In genomic region chr2:32362817-32363340, GRCm38 (mm10) we compare ENCODE assay signal across 8 mouse cellular contexts. TPM values are rescaled to one million over a fixed set of nuclear protein-coding genes. Genes with fewer than 3 reads are reported as not detected.
DNase-seq lines count a peak whose midpoint lies in the region; ATAC-seq and TF ChIP-seq lines count a peak whose summit lies in the region.

No protein-coding gene starts in this region.

- peak; percentile 47 for TF ChIP-seq CTCF in cortical plate, adult 2 months (IDR thresholded peaks at IDR 0.05; ENCODE audit: extremely low read depth, insufficient read depth, low read length)

- TF ChIP-seq POLR2A in cortical plate, adult 2 months (IDR thresholded peaks at IDR 0.05; ENCODE audit: extremely low read depth, insufficient read depth, low read length), result peak; percentile 29; the same call in 1 of the 2 replicates

- H3K4me2 ChIP-seq in intestine, embryonic 14.5 days (ENCODE audit: low read length), result peak overlapping the region; percentile 69

- peaks cover 10% of the 10 kb centered on the region; the same call in 1 of the 2 replicates for H3K27me3 ChIP-seq in intestine, embryonic 14.5 days (replicated peaks; ENCODE audit: control insufficient read depth, insufficient read depth, low read length)
- H3K27me3 ChIP-seq in midbrain, embryonic 10.5 days (ENCODE audit: low read depth, poor library complexity, severe bottlenecking), result peaks cover 20% of the 10 kb centered on the region

- intact Hi-C loops in gastrocnemius, postnatal 14 days (cut with DNase I; ENCODE audit: low total_unique reads), result no loop called here
- intact Hi-C loops in left cerebral cortex, postnatal 36 days (cut with DNase I), result loop anchor here (5.0 kb wide), 1 partner anchor 34 kb away; the partner anchor contains the start of gene Ptges2

- H3K36me3 ChIP-seq in intestine, embryonic 14.5 days (ENCODE audit: control insufficient read depth, insufficient read depth, low read length), result peaks cover 34% of the 10 kb centered on the region
- peaks cover 39% of the 10 kb centered on the region for H3K36me3 ChIP-seq in midbrain, embryonic 10.5 days

- WGBS in intestine, embryonic 14.5 days, result under 1% methylated on average over 53 of the region's 53 CpGs
- under 1% methylated on average over 53 of the region's 53 CpGs for WGBS in midbrain, embryonic 10.5 days

- ATAC-seq in intestine, embryonic 14.5 days (replicated peaks; ENCODE audit: low FRiP score, low TSS enrichment, low read depth), result peak; percentile 76

- peak; percentile 91 for DNase-seq in adipocyte (ENCODE audit: low spot score)
- DNase-seq in gastrocnemius, postnatal 14 days, result peak; percentile 90
- peak; percentile 96 for DNase-seq in intestine, embryonic 14.5 days (ENCODE audit: low spot score)
- DNase-seq in left cerebral cortex, postnatal 36 days (ENCODE audit: low spot score in 2 of 2), result peak; percentile 92 to 95
- DNase-seq in midbrain, embryonic 10.5 days (ENCODE audit: low spot score), result peak; percentile 91
- peak; percentile 81 to 83 for DNase-seq in right cerebral cortex, postnatal 36 days (ENCODE audit: low spot score in 2 of 2)
- peak; percentile 87 to 89 for DNase-seq in urinary bladder, postnatal 4 days (ENCODE audit: low spot score in 2 of 2)

- no peaks in the 10 kb centered on the region for H3K9me3 ChIP-seq in intestine, embryonic 14.5 days (ENCODE audit: control insufficient read depth, low read length)
- H3K9me3 ChIP-seq in midbrain, embryonic 10.5 days (replicated peaks), result no peaks in the 10 kb centered on the region

- peak overlapping the region; percentile 84 for H3K27ac ChIP-seq in cortical plate, adult 2 months (ENCODE audit: insufficient read depth, low read length)
- peak overlapping the region; percentile 92 for H3K27ac ChIP-seq in intestine, embryonic 14.5 days (ENCODE audit: low read depth)
- peak overlapping the region; percentile 90 for H3K27ac ChIP-seq in midbrain, embryonic 10.5 days (replicated peaks)

- H3K9ac ChIP-seq in intestine, embryonic 14.5 days (ENCODE audit: low read length), result peak overlapping the region; percentile 83

- H3K4me1 ChIP-seq in cortical plate, adult 2 months (ENCODE audit: control insufficient read depth, insufficient read depth, low read length), result no peaks in the 10 kb centered on the region
- H3K4me1 ChIP-seq in intestine, embryonic 14.5 days (replicated peaks; ENCODE audit: control insufficient read depth, insufficient read depth, low read length), result peaks cover 15% of the 10 kb centered on the region; the same call in 1 of the 2 replicates
- peaks cover 41% of the 10 kb centered on the region for H3K4me1 ChIP-seq in midbrain, embryonic 10.5 days

- H3K4me3 ChIP-seq in cortical plate, adult 2 months (ENCODE audit: insufficient read depth, low read length), result peak overlapping the region; percentile 69
- peak overlapping the region; percentile 80 for H3K4me3 ChIP-seq in intestine, embryonic 14.5 days (ENCODE audit: low read depth, low read length)
- peak overlapping the region; percentile 83 for H3K4me3 ChIP-seq in midbrain, embryonic 10.5 days

RNA-seq across cellular contexts. Expression of gene Dnm1, which starts 9.7 kb away (rescaled TPM):
- polyA plus RNA-seq in cortical plate, adult 2 months (2012; rRNA removed), result 1,325 and 1,395 TPM in 2 replicates
- total RNA-seq in gastrocnemius, postnatal 14 days (2021), result 10 to 100 TPM in 1 of 2 experiments, 1 to 10 TPM in 1; 9.8 to 13.5 TPM
- polyA plus RNA-seq in intestine, embryonic 14.5 days (2014; fragmentation: Nextera tagmentation; extraction: Ambion mirVana), result 22.7 TPM in 2 replicates
- 1,000 to 10,000 TPM; 1,215 to 1,406 TPM for total RNA-seq in left cerebral cortex, postnatal 36 days (2021)
- 9.0 and 12.2 TPM in 2 replicates for polyA plus RNA-seq in midbrain, embryonic 10.5 days (2016; fragmentation: Nextera tagmentation; extraction: Ambion mirVana)

RNA-seq across cellular contexts. Expression of gene Ciz1, which starts 10.8 kb away (rescaled TPM):
- polyA plus RNA-seq in cortical plate, adult 2 months (2012; rRNA removed), result 171 and 184 TPM in 2 replicates
- 10 to 100 TPM; 29.3 to 30.0 TPM for total RNA-seq in gastrocnemius, postnatal 14 days (2021)
- polyA plus RNA-seq in intestine, embryonic 14.5 days (2014; fragmentation: Nextera tagmentation; extraction: Ambion mirVana), result 48.4 and 53.1 TPM in 2 replicates
- 10 to 100 TPM; 60.4 to 97.8 TPM for total RNA-seq in left cerebral cortex, postnatal 36 days (2021)
- 60.5 and 69.8 TPM in 2 replicates for polyA plus RNA-seq in midbrain, embryonic 10.5 days (2016; fragmentation: Nextera tagmentation; extraction: Ambion mirVana)

RNA-seq across cellular contexts. Expression of gene 1110008P14Rik, which starts 18.9 kb away (rescaled TPM):
- 931 and 1,007 TPM in 2 replicates for polyA plus RNA-seq in cortical plate, adult 2 months (2012; rRNA removed)
- 10 to 100 TPM; 44.1 to 49.3 TPM for total RNA-seq in gastrocnemius, postnatal 14 days (2021)
- polyA plus RNA-seq in intestine, embryonic 14.5 days (2014; fragmentation: Nextera tagmentation; extraction: Ambion mirVana), result 35.7 and 36.8 TPM in 2 replicates
- total RNA-seq in left cerebral cortex, postnatal 36 days (2021), result 100 to 1,000 TPM; 312 to 437 TPM
- polyA plus RNA-seq in midbrain, embryonic 10.5 days (2016; fragmentation: Nextera tagmentation; extraction: Ambion mirVana), result 39.4 and 44.3 TPM in 2 replicates

RNA-seq across cellular contexts. Expression of gene Lcn2, which starts 25.2 kb away (rescaled TPM):
- 0.25 and 0.58 TPM in 2 replicates for polyA plus RNA-seq in cortical plate, adult 2 months (2012; rRNA removed)
- total RNA-seq in gastrocnemius, postnatal 14 days (2021), result 1 to 10 TPM; 2.6 to 4.7 TPM
- polyA plus RNA-seq in intestine, embryonic 14.5 days (2014; fragmentation: Nextera tagmentation; extraction: Ambion mirVana), result 0.93 TPM in 1 of 2 replicates, not detected in the other
- 1 to 10 TPM in 1 of 2 experiments, under 1 TPM in 1; 0.91 to 1.8 TPM for total RNA-seq in left cerebral cortex, postnatal 36 days (2021)
- 0.20 TPM in 1 of 2 replicates, not detected in the other for polyA plus RNA-seq in midbrain, embryonic 10.5 days (2016; fragmentation: Nextera tagmentation; extraction: Ambion mirVana)

RNA-seq across cellular contexts. Expression of gene Ptges2, which starts 32.8 kb away (rescaled TPM):
- polyA plus RNA-seq in cortical plate, adult 2 months (2012; rRNA removed), result 57.9 and 63.4 TPM in 2 replicates
- total RNA-seq in gastrocnemius, postnatal 14 days (2021), result 10 to 100 TPM; 41.3 to 43.2 TPM
- 36.4 and 37.0 TPM in 2 replicates for polyA plus RNA-seq in intestine, embryonic 14.5 days (2014; fragmentation: Nextera tagmentation; extraction: Ambion mirVana)
- total RNA-seq in left cerebral cortex, postnatal 36 days (2021), result 10 to 100 TPM; 40.6 to 54.8 TPM
- polyA plus RNA-seq in midbrain, embryonic 10.5 days (2016; fragmentation: Nextera tagmentation; extraction: Ambion mirVana), result 26.2 and 28.8 TPM in 2 replicates

Comparison
In these comparisons a context has a peak if more than half of its experiments do, and no peak if none do; other contexts are left out.
1. Peak in every context shown above with its lines: DNase-seq, ATAC-seq, H3K4me3 ChIP-seq and H3K27ac ChIP-seq.
2. RNA of gene Dnm1, which starts 9.7 kb away (polyA plus RNA-seq): 1,325 to 1,395 TPM in cortical plate, adult 2 months; 22.7 TPM in intestine, embryonic 14.5 days and 9.0 to 12.2 TPM in midbrain, embryonic 10.5 days; every median in the first group is over 10 times any median in the second.
3. RNA of gene 1110008P14Rik, which starts 18.9 kb away (polyA plus RNA-seq): 931 to 1,007 TPM in cortical plate, adult 2 months; 39.4 to 44.3 TPM in midbrain, embryonic 10.5 days and 35.7 to 36.8 TPM in intestine, embryonic 14.5 days; every median in the first group is over 10 times any median in the second.